Mouse (Mus musculus) heart, postnatal 0 days (tissue): Measurements from ENCODE around the gene Frmd8.

Experiments used
- CTCF ChIP-seq: IDR thresholded peaks from 2 replicates; pipeline ENCODE4 v1.5.1; 2016; ENCODE audit warnings: antibody characterized with exemption, control low read depth, low read depth
- EP300 ChIP-seq: IDR thresholded peaks from 2 replicates; pipeline ENCODE4 v1.6.1; 2016; ENCODE audit warnings: antibody characterized with exemption, low read depth

GRCm38 (mm10) chr19:5840086-5840889, 34.8 kb downstream of the Frmd8 start:
- TF ChIP-seq CTCF (no peak), EP300 (no peak)
